Mouse (Mus musculus): ENCODE measurements around the gene Hoxc10. TPM values are rescaled to one million over a fixed set of nuclear protein-coding genes. Genes with fewer than 3 reads are reported as not detected.
A peak's percentile ranks its signal among the peaks of the same experiment; 100 is the strongest.

The Hoxc10 gene
- 10 to 100 TPM; 70.5 to 75.2 TPM for total RNA-seq (2021)
- long read RNA-seq, experiment 1, transcript Hoxc10-201 (2 exons, 1,909 nt): major isoform, 28 of 35 reads
- long read RNA-seq, experiment 1, partial matches to known transcripts: 6 of 35 reads
- long read RNA-seq, experiment 1, other reads (novel, unspliced or antisense): 1 of 35 reads
- long read RNA-seq, experiment 2, transcript Hoxc10-201 (2 exons, 1,909 nt): major isoform, 42 of 42 reads
- long read RNA-seq, experiment 2, partial matches to known transcripts: 0 of 42 reads
- long read RNA-seq, experiment 2, other reads (novel, unspliced or antisense): 0 of 42 reads

- DNase-seq: peak in 1 of 2 experiments; percentile 61
- intact Hi-C loops (cut with DNase I): loop anchor here (5.0 kb wide), 1 partner anchor 215 kb away; no protein-coding TSS in a partner anchor
Observed at GRCm38 (mm10) chr15:102966776-102967311, at the start of gene Hoxc10. TSS of gene Hoxc10 (plus strand) at chr15:102966796.

GRCm38 (mm10) chr15:102917972-102918572 lies 48.5 kb upstream of the Hoxc10 start:
- intact Hi-C loops (cut with DNase I): no loop called here
- DNase-seq: no peak

GRCm38 (mm10) chr15:102918611-102919265 lies 47.9 kb upstream of the Hoxc10 start:
- DNase-seq: no peak
- intact Hi-C loops (cut with DNase I): no loop called here

- intact Hi-C loops (cut with DNase I): no loop called here
Observed at GRCm38 (mm10) chr15:102919336-102920180, 47.0 kb upstream of the Hoxc10 start.

GRCm38 (mm10) chr15:102920619-102921018 lies 46.0 kb upstream of the Hoxc10 start:
- intact Hi-C loops (cut with DNase I): no loop called here
- DNase-seq: peak; percentile 65 to 69

More at GRCm38 (mm10) chr15:102919336-102920180, 47.0 kb upstream of the Hoxc10 start:
- no peak for DNase-seq

GRCm38 (mm10) chr15:102921053-102922011 lies 45.3 kb upstream of the Hoxc10 start, which contains the start of gene Hoxc13:
TSS of gene Hoxc13 (plus strand) at chr15:102921103.
- intact Hi-C loops (cut with DNase I): no loop called here
- no peak for DNase-seq

GRCm38 (mm10) chr15:102922012-102922362 lies 44.6 kb upstream of the Hoxc10 start:
- no peak for DNase-seq
- intact Hi-C loops (cut with DNase I): no loop called here

- no peak for DNase-seq
- intact Hi-C loops (cut with DNase I): no loop called here
Observed at GRCm38 (mm10) chr15:102922636-102923500, 43.7 kb upstream of the Hoxc10 start.

- intact Hi-C loops (cut with DNase I): no loop called here
- DNase-seq: no peak
Observed at GRCm38 (mm10) chr15:102927032-102927645, 39.5 kb upstream of the Hoxc10 start.

GRCm38 (mm10) chr15:102931706-102932358 lies 34.8 kb upstream of the Hoxc10 start:
- no peak for DNase-seq
- intact Hi-C loops (cut with DNase I): no loop called here

- intact Hi-C loops (cut with DNase I): no loop called here
- no peak for DNase-seq
Observed at GRCm38 (mm10) chr15:102934438-102934837, 32.2 kb upstream of the Hoxc10 start.

- DNase-seq: no peak
- intact Hi-C loops (cut with DNase I): loop anchor here (5.0 kb wide), 1 partner anchor 148 kb away; no protein-coding TSS in a partner anchor
Observed at GRCm38 (mm10) chr15:102934897-102935296, 31.7 kb upstream of the Hoxc10 start.

GRCm38 (mm10) chr15:102936279-102936972 lies 30.2 kb upstream of the Hoxc10 start, which contains the start of gene Hoxc12:
TSS of gene Hoxc12 (plus strand) at chr15:102936757.
- no peak for DNase-seq
- intact Hi-C loops (cut with DNase I): loop anchor here (5.0 kb wide), 1 partner anchor 149 kb away; no protein-coding TSS in a partner anchor

- intact Hi-C loops (cut with DNase I): loop anchor here (5.0 kb wide), 1 partner anchor 150 kb away; no protein-coding TSS in a partner anchor
- no peak for DNase-seq
Observed at GRCm38 (mm10) chr15:102937036-102937666, 29.4 kb upstream of the Hoxc10 start.

- no peak for DNase-seq
- intact Hi-C loops (cut with DNase I): loop anchor here (5.0 kb wide), 2 partner anchors 152 to 177 kb away; no protein-coding TSS in a partner anchor
Observed at GRCm38 (mm10) chr15:102939256-102940155, 27.1 kb upstream of the Hoxc10 start.
